Mouse (Mus musculus): ENCODE results near the gene Ccr6.

GRCm38 (mm10) chr17:8278356-8278755 is 42.5 kb downstream of the Ccr6 start:
- TF ChIP-seq POLR2A (IDR thresholded peaks at IDR 0.05; ENCODE audit: extremely low read depth, insufficient read depth, low read length) (no peak), CTCF (IDR thresholded peaks at IDR 0.05; ENCODE audit: low read depth, low read length) (no peak)
